Mouse (Mus musculus) retina, adult 2 months (tissue): Measurements from ENCODE around the gene Gm43638.
"Not testable (repeated sequence)": the region's sequence is repeated elsewhere in the genome, so short reads cannot be mapped to it uniquely, and the experiment has no call there.

Source experiments
- DNase-seq: peaks from one replicate; pipeline ENCODE4 v3.0.0-alpha.2; 2012; ENCODE audit warnings: low read depth, low spot score

Gm43638 gene

GRCm38 (mm10) chr5:87486706-87487105 is at the start of gene Gm43638:
TSS of gene Gm43638 (minus strand) at chr5:87486806.
- DNase-seq: not testable (repeated sequence)

GRCm38 (mm10) chr5:87535994-87536644 is 49.5 kb upstream of the Gm43638 start:
- DNase-seq: no peak

GRCm38 (mm10) chr5:87532288-87532687 is 45.7 kb upstream of the Gm43638 start:
- no peak for DNase-seq

- not testable (repeated sequence) for DNase-seq
Observed at GRCm38 (mm10) chr5:87523561-87523960, 37.0 kb upstream of the Gm43638 start.

GRCm38 (mm10) chr5:87505776-87506458 is 19.3 kb upstream of the Gm43638 start:
- no peak for DNase-seq

GRCm38 (mm10) chr5:87502687-87503086 is 16.1 kb upstream of the Gm43638 start:
- DNase-seq: no peak

- no peak for DNase-seq
Observed at GRCm38 (mm10) chr5:87499341-87499740, 12.7 kb upstream of the Gm43638 start.

- no peak for DNase-seq
Observed at GRCm38 (mm10) chr5:87498936-87499335, 12.3 kb upstream of the Gm43638 start.

- no peak for DNase-seq
Observed at GRCm38 (mm10) chr5:87490771-87491170, 4.2 kb upstream of the Gm43638 start, which contains the start of gene Ugt2a1. TSS of gene Ugt2a1 (minus strand) at chr5:87490871.

GRCm38 (mm10) chr5:87482160-87482559 is 4.4 kb downstream of the Gm43638 start, which contains the start of gene Ugt2a2:
TSS of gene Ugt2a2 (minus strand) at chr5:87482260.
- no peak for DNase-seq

GRCm38 (mm10) chr5:87458810-87459209 is 27.8 kb downstream of the Gm43638 start:
- no peak for DNase-seq

GRCm38 (mm10) chr5:87457701-87458100 is 28.9 kb downstream of the Gm43638 start:
- DNase-seq: no peak

GRCm38 (mm10) chr5:87456216-87456850 is 30.3 kb downstream of the Gm43638 start:
- DNase-seq: no peak

GRCm38 (mm10) chr5:87455519-87455918 is 31.1 kb downstream of the Gm43638 start:
- no peak for DNase-seq

GRCm38 (mm10) chr5:87452514-87452913 is 34.1 kb downstream of the Gm43638 start:
- DNase-seq: not testable (repeated sequence)

- no peak for DNase-seq
Observed at GRCm38 (mm10) chr5:87436264-87436663, 50.3 kb downstream of the Gm43638 start.

GRCm38 (mm10) chr5:87425676-87426075 is 60.9 kb downstream of the Gm43638 start:
- DNase-seq: no peak

- not testable (repeated sequence) for DNase-seq
Observed at GRCm38 (mm10) chr5:87424041-87424440, 62.6 kb downstream of the Gm43638 start, which contains the start of gene Ugt2b38. TSS of gene Ugt2b38 (minus strand) at chr5:87424203.
